Mouse (Mus musculus): ENCODE data around the gene Efnb3. TPM values are rescaled to one million over a fixed set of nuclear protein-coding genes. Genes with fewer than 3 reads are reported as not detected.
"Not testable (repeated sequence)": the region's sequence is repeated elsewhere in the genome, so short reads cannot be mapped to it uniquely, and the experiment has no call there.

Gene Efnb3
- polyA plus RNA-seq, 1 experiment from 2014 or later, result 0.27 TPM

- TF ChIP-seq CTCF (IDR thresholded peaks at IDR 0.05), result no peak
- POLR2A ChIA-PET, result interaction anchor here (1.5 kb wide), 1 partner anchor 9 kb away, joined by 3 read pairs; no protein-coding TSS in a partner anchor
- in situ Hi-C loops (cut with MboI; ENCODE audit: low pct_unique_long_range_greater_than_20kb), result no loop called here
- CTCF ChIA-PET, result interaction anchor here (0.7 to 2.2 kb wide), 4 partner anchors 14 to 96 kb away, joined by 3 to 10 read pairs (median 3); no protein-coding TSS in a partner anchor
- DNase-seq (ENCODE audit: low read depth, low spot score) (no peak), ATAC-seq (no peak)
- H3K27me3 ChIP-seq, result peaks cover 6% of the 10 kb centered on the region
Observed at GRCm38 (mm10) chr11:69532480-69533150, 27.4 kb downstream of the Efnb3 start.

GRCm38 (mm10) chr11:69530755-69531154, 29.2 kb downstream of the Efnb3 start:
- in situ Hi-C loops (cut with MboI; ENCODE audit: low pct_unique_long_range_greater_than_20kb); ATAC-seq; DNase-seq (ENCODE audit: low read depth, low spot score); H3K27me3 ChIP-seq: not testable (repeated sequence)
- POLR2A ChIA-PET, result interaction anchor here (1.5 kb wide), 1 partner anchor 11 kb away, joined by 3 read pairs; no protein-coding TSS in a partner anchor
- CTCF ChIA-PET, result interaction anchor here (1.1 to 2.2 kb wide), 3 partner anchors 10 to 16 kb away, joined by 3 to 10 read pairs (median 3); no protein-coding TSS in a partner anchor
- peak; percentile 24 for TF ChIP-seq CTCF (IDR thresholded peaks at IDR 0.05)

- ATAC-seq; POLR2A ChIA-PET; H3K27me3 ChIP-seq; DNase-seq (ENCODE audit: low read depth, low spot score); in situ Hi-C loops (cut with MboI; ENCODE audit: low pct_unique_long_range_greater_than_20kb): not testable (repeated sequence)
- CTCF ChIA-PET, result interaction anchor here (1.1 to 2.2 kb wide), 4 partner anchors 10 to 261 kb away, joined by 3 to 10 read pairs (median 4); no protein-coding TSS in a partner anchor
Observed at GRCm38 (mm10) chr11:69530281-69530680, 29.7 kb downstream of the Efnb3 start.

- ChIA-PET CTCF (interaction anchor here (0.9 kb wide), 1 partner anchor 19 kb away, joined by 3 read pairs; no protein-coding TSS in a partner anchor), POLR2A (no interaction called here)
- ATAC-seq (no peak), DNase-seq (ENCODE audit: low read depth, low spot score) (no peak)
- in situ Hi-C loops (cut with MboI; ENCODE audit: low pct_unique_long_range_greater_than_20kb), result no loop called here
- TF ChIP-seq CTCF (IDR thresholded peaks at IDR 0.05), result no peak
- peaks cover 6% of the 10 kb centered on the region for H3K27me3 ChIP-seq
Observed at GRCm38 (mm10) chr11:69528031-69528390, 32.0 kb downstream of the Efnb3 start.

GRCm38 (mm10) chr11:69527098-69528030, 32.6 kb downstream of the Efnb3 start:
- in situ Hi-C loops (cut with MboI; ENCODE audit: low pct_unique_long_range_greater_than_20kb), result no loop called here
- TF ChIP-seq CTCF (IDR thresholded peaks at IDR 0.05), result no peak
- POLR2A ChIA-PET, result no interaction called here
- CTCF ChIA-PET, result interaction anchor here (0.9 kb wide), 1 partner anchor 20 kb away, joined by 3 read pairs; no protein-coding TSS in a partner anchor
- peaks cover 6% of the 10 kb centered on the region for H3K27me3 ChIP-seq
- no peak for ATAC-seq
- no peak for DNase-seq (ENCODE audit: low read depth, low spot score)

- in situ Hi-C loops (cut with MboI; ENCODE audit: low pct_unique_long_range_greater_than_20kb), result no loop called here
- no peak for ATAC-seq
- ChIA-PET CTCF (no interaction called here), POLR2A (no interaction called here)
- H3K27me3 ChIP-seq, result peaks cover 11% of the 10 kb centered on the region
- no peak for TF ChIP-seq CTCF (IDR thresholded peaks at IDR 0.05)
- DNase-seq (ENCODE audit: low read depth, low spot score), result no peak
Observed at GRCm38 (mm10) chr11:69526631-69527030, 33.4 kb downstream of the Efnb3 start.

- peaks cover 11% of the 10 kb centered on the region for H3K27me3 ChIP-seq
- no peak for TF ChIP-seq CTCF (IDR thresholded peaks at IDR 0.05)
- POLR2A ChIA-PET, result no interaction called here
- ATAC-seq (no peak), DNase-seq (ENCODE audit: low read depth, low spot score) (no peak)
- in situ Hi-C loops (cut with MboI; ENCODE audit: low pct_unique_long_range_greater_than_20kb), result no loop called here
- CTCF ChIA-PET, result no interaction called here
Observed at GRCm38 (mm10) chr11:69525661-69526060, 34.3 kb downstream of the Efnb3 start.

GRCm38 (mm10) chr11:69523651-69524050, 36.4 kb downstream of the Efnb3 start:
- in situ Hi-C loops (cut with MboI; ENCODE audit: low pct_unique_long_range_greater_than_20kb), result no loop called here
- no peak for DNase-seq (ENCODE audit: low read depth, low spot score)
- POLR2A ChIA-PET, result no interaction called here
- H3K27me3 ChIP-seq, result peaks cover 6% of the 10 kb centered on the region
- TF ChIP-seq CTCF (IDR thresholded peaks at IDR 0.05), result no peak
- ATAC-seq, result no peak
- CTCF ChIA-PET, result interaction anchor here (0.6 kb wide), 1 partner anchor 142 kb away, joined by 3 read pairs; no protein-coding TSS in a partner anchor

GRCm38 (mm10) chr11:69521526-69522149, 38.4 kb downstream of the Efnb3 start:
- peaks cover 20% of the 10 kb centered on the region for H3K27me3 ChIP-seq
- ChIA-PET CTCF (interaction anchor here (0.8 kb wide), 1 partner anchor 102 kb away, joined by 3 read pairs; no protein-coding TSS in a partner anchor), POLR2A (interaction anchor here (0.6 kb wide), 1 partner anchor 240 kb away, joined by 5 read pairs; no protein-coding TSS in a partner anchor)
- in situ Hi-C loops (cut with MboI; ENCODE audit: low pct_unique_long_range_greater_than_20kb), result no loop called here
- ATAC-seq, result no peak
- no peak for TF ChIP-seq CTCF (IDR thresholded peaks at IDR 0.05)
- DNase-seq (ENCODE audit: low read depth, low spot score), result no peak

- in situ Hi-C loops (cut with MboI; ENCODE audit: low pct_unique_long_range_greater_than_20kb), result no loop called here
- H3K27me3 ChIP-seq, result peaks cover 24% of the 10 kb centered on the region
- ChIA-PET POLR2A (no interaction called here), CTCF (no interaction called here)
- ATAC-seq (no peak), DNase-seq (ENCODE audit: low read depth, low spot score) (no peak)
- TF ChIP-seq CTCF (IDR thresholded peaks at IDR 0.05), result no peak
Observed at GRCm38 (mm10) chr11:69519976-69520375, 40.0 kb downstream of the Efnb3 start.

All from Patski (cell line).